Mouse (Mus musculus): ENCODE measurements around the gene Acat2.
"Not testable (repeated sequence)": the region's sequence is repeated elsewhere in the genome, so short reads cannot be mapped to it uniquely, and the experiment has no call there.

GRCm38 (mm10) chr17:13002243-13002642 is 41.7 kb upstream of the Acat2 start:
- TF ChIP-seq CTCF (IDR thresholded peaks at IDR 0.05; ENCODE audit: control insufficient read depth, insufficient read depth, insufficient replicate concordance, low read depth, low read length); POLR2A (IDR thresholded peaks at IDR 0.05; ENCODE audit: control insufficient read depth, low read depth, low read length): not testable (repeated sequence)
